Mouse (Mus musculus): ENCODE measurements around the gene Ambra1. TPM values are rescaled to one million over a fixed set of nuclear protein-coding genes. Genes with fewer than 3 reads are reported as not detected.

Ambra1 gene
- polyA plus RNA-seq, 1 experiment from 2014 or later: 30.3 TPM

DNA sequence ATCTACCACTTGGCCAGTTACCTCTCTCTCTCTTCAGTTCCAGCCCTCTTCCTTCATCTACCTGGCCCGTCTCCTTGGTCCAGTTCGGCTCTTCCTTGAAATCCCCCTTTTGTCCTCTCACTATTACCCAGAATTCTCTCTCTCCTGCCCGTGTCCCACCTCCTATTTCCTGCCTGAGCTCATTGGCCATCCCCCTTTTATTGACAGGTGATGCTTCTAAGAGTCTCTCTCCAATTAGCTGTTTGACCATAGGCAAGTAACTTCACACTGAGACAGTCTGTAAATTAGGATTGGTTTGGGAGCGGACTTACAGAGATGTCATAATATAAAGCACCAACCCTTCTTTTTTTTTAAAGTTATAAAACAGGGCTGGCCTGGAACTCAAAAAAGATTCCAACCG lies 14.8 kb downstream of the Ambra1 start:
- 84% methylated on average over 5 of the region's 5 CpGs for WGBS
- ATAC-seq (replicated peaks): no peak
- Histone ChIP-seq H3K27ac (no peak overlapping the region), H3K9ac (no peak overlapping the region), H3K27me3 (replicated peaks) (no peaks in the 10 kb centered on the region), H3K4me2 (no peak overlapping the region), H3K36me3 (replicated peaks) (no peaks in the 10 kb centered on the region), H3K4me3 (no peak overlapping the region), H3K9me3 (no peaks in the 10 kb centered on the region), H3K4me1 (no peaks in the 10 kb centered on the region)

DNA sequence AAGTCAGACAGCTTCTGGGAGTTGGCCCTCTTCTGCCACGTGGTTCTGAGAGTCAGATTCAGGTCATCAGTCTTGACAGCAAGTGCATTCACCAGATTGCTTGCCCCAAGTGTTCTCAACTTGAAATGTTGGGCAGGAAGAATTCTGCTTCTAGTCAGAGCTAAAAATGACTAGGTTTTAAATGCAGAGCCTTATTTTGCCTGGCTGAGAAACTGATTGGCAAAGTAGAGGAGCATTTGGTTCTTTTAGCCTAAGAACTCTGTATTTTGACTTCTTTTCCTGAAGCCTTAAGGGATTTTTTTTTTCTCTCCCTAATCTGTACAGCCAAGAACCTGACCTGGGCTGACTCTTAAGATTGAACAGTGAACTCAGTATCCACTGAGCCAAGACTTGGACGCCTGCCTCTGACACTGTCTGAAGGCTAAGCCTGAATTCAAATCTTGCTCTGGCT lies 19.9 kb downstream of the Ambra1 start:
- Histone ChIP-seq H3K9ac (no peak overlapping the region), H3K4me3 (no peak overlapping the region), H3K4me2 (no peak overlapping the region), H3K27ac (no peak overlapping the region), H3K9me3 (no peaks in the 10 kb centered on the region), H3K36me3 (replicated peaks) (no peaks in the 10 kb centered on the region), H3K4me1 (no peaks in the 10 kb centered on the region), H3K27me3 (replicated peaks) (no peaks in the 10 kb centered on the region)
- ATAC-seq (replicated peaks): no peak
- WGBS: 71% methylated on average over 2 of the region's 2 CpGs

DNA sequence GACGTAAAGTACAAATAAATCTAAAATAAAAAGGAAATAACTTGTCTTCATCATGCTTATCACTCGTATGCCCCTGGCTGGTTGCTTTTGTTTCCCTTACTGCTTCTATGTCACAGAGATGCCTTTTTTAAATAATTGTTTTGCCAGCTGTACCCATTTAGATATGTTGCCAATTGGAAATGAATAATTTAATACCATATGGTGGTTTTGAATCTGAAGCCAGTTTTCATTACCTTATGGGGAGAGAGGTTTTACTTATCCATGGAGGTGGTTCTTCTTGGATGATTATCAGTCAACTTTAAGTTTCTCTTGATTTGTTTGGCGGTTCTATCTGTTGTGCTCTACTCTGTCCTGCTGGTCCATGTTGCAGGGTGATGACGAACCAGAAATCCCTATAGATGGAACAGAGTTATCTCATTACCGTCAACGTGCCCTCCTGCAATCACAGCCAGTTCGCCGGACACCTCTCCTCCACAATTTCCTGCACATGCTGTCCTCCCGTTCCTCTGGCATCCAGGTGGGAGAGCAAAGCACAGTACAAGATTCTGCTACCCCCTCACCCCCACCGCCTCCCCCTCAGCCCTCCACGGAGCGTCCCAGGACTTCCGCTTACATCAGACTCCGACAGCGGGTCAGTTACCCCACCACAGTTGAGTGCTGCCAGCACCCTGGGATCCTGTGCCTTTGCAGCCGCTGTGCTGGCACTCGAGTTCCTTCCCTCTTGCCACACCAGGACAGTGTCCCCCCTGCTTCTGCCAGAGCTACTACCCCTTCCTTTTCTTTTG lies 42.2 kb downstream of the Ambra1 start:
- no peak overlapping the region for H3K4me2 ChIP-seq
- H3K9ac ChIP-seq: no peak overlapping the region
- no peaks in the 10 kb centered on the region for H3K9me3 ChIP-seq
- no peak for ATAC-seq (replicated peaks)
- WGBS: 94% methylated on average over 17 of the region's 17 CpGs
- peaks cover 41% of the 10 kb centered on the region for H3K36me3 ChIP-seq (replicated peaks)
- no peaks in the 10 kb centered on the region for H3K4me1 ChIP-seq
- no peak overlapping the region for H3K4me3 ChIP-seq
- H3K27me3 ChIP-seq (replicated peaks): no peaks in the 10 kb centered on the region
- H3K27ac ChIP-seq: no peak overlapping the region

- peaks cover 36% of the 10 kb centered on the region for H3K36me3 ChIP-seq (replicated peaks)
- 95% methylated on average over 7 of the region's 7 CpGs for WGBS
- H3K4me3 ChIP-seq: no peak overlapping the region
Observed at GRCm38 (mm10) chr2:91773309-91773708, 43.4 kb downstream of the Ambra1 start.

DNA sequence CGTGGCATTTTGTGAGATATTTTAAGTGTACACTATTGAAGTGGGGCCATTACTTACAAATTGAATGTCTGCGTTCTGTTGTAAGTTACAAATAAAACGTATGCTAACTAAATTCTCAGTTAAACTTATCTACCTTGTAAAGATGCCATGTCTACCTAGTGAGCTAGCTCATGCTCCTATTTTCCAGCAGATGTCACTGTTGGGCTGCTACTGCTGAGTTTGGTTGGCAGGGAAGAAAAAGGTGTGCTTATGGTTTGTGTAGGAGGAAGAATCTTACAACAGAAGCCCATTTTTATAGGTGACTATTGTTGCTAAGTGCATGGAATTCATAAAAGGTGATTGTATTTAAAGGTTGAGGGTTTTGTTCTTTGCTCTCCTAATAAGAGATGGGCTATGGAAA lies 49.2 kb downstream of the Ambra1 start:
- WGBS: 68% methylated on average over 3 of the region's 3 CpGs
- Histone ChIP-seq H3K4me3 (no peak overlapping the region), H3K27ac (no peak overlapping the region), H3K4me2 (no peak overlapping the region), H3K27me3 (replicated peaks) (no peaks in the 10 kb centered on the region), H3K9ac (no peak overlapping the region), H3K36me3 (replicated peaks) (no peaks in the 10 kb centered on the region), H3K9me3 (no peaks in the 10 kb centered on the region), H3K4me1 (0 out of 2 replicates have a peak, but pooled peaks cover 3% of the 10 kb centered on the region)
- ATAC-seq (replicated peaks): 0 out of 2 replicates have a peak, but pooled peaks have one; percentile 60

More at GRCm38 (mm10) chr2:91773309-91773708, 43.4 kb downstream of the Ambra1 start:
- H3K27ac ChIP-seq: no peak overlapping the region
- H3K9ac ChIP-seq: no peak overlapping the region
- no peaks in the 10 kb centered on the region for H3K27me3 ChIP-seq (replicated peaks)
- H3K4me1 ChIP-seq: no peaks in the 10 kb centered on the region
- H3K9me3 ChIP-seq: no peaks in the 10 kb centered on the region
- ATAC-seq (replicated peaks): no peak
- H3K4me2 ChIP-seq: no peak overlapping the region

DNA sequence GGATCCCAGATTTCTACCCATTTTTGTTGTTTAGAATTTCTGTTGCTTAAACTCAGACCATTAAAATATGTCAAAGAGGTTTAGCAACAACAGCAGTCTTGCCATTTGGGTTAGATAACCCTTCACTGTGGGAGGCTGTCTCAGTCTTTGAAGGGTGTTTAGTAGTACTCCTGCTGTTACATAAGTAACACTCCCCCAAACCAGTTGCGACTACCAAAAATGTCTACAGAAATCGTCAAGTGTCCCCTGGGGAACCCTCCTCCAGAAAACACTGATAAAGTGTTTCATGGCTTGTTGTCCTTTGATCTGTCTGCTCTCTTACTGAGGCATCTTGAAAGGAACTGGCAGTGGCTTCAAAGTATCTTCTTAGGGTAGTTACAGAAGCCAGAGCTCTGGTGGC lies 61.7 kb downstream of the Ambra1 start:
- Histone ChIP-seq H3K4me1 (peaks cover 8% of the 10 kb centered on the region), H3K36me3 (replicated peaks) (no peaks in the 10 kb centered on the region), H3K27ac (no peak overlapping the region), H3K9ac (no peak overlapping the region), H3K27me3 (replicated peaks) (no peaks in the 10 kb centered on the region), H3K9me3 (no peaks in the 10 kb centered on the region), H3K4me2 (no peak overlapping the region), H3K4me3 (no peak overlapping the region)
- 33% methylated on average over 2 of the region's 2 CpGs for WGBS
- no peak for ATAC-seq (replicated peaks)

DNA sequence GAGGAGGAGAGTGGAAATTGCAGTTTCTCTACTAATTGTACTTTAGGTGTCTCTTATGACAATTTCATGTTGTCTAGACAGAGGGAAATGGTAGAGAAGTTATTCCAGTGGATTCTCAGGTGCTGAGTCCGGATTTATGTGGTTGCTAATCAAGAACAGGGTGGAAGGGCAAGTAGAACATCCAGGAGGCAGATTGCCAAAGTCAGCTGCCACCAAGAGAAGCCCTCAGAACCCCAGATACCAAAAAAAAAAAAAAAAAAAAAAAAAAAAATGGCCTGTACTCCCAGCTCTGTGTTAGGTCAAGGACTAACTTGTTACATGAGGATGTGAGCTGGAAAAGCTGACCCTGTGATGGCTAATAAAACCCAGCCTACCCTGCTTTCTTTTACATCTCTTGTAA lies 62.4 kb downstream of the Ambra1 start:
- no peak overlapping the region for H3K4me3 ChIP-seq
- no peak overlapping the region for H3K9ac ChIP-seq
- no peak for ATAC-seq (replicated peaks)
- H3K27me3 ChIP-seq (replicated peaks): no peaks in the 10 kb centered on the region
- H3K36me3 ChIP-seq (replicated peaks): no peaks in the 10 kb centered on the region
- H3K4me2 ChIP-seq: no peak overlapping the region
- WGBS: 85% methylated on average over 1 of the region's 1 CpGs
- H3K4me1 ChIP-seq: peaks cover 8% of the 10 kb centered on the region
- H3K9me3 ChIP-seq: no peaks in the 10 kb centered on the region
- no peak overlapping the region for H3K27ac ChIP-seq

DNA sequence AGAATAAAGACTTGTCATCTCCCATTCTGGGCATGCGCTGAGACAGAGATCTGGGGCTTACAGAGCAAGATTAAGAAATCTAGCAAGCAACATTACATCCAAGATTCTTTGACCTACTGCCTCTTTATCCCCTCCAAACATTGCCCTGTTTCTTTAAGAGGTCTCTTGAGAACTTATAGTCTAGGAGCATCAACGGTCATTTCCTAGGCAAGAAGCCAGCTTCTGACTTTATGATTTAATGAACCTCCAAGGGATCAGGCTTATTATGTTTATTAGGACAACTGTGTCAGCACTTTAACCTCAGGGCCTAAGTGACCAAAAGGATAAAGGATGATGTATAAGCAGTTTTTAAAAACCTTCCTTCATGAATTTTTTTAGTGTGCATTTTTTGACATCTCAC lies 64.5 kb downstream of the Ambra1 start:
- Histone ChIP-seq H3K27me3 (replicated peaks) (no peaks in the 10 kb centered on the region), H3K9ac (no peak overlapping the region), H3K4me3 (no peak overlapping the region), H3K9me3 (no peaks in the 10 kb centered on the region), H3K27ac (no peak overlapping the region), H3K4me1 (peaks cover 8% of the 10 kb centered on the region), H3K36me3 (replicated peaks) (no peaks in the 10 kb centered on the region), H3K4me2 (no peak overlapping the region)
- WGBS: 53% methylated on average over 2 of the region's 2 CpGs
- no peak for ATAC-seq (replicated peaks)

DNA sequence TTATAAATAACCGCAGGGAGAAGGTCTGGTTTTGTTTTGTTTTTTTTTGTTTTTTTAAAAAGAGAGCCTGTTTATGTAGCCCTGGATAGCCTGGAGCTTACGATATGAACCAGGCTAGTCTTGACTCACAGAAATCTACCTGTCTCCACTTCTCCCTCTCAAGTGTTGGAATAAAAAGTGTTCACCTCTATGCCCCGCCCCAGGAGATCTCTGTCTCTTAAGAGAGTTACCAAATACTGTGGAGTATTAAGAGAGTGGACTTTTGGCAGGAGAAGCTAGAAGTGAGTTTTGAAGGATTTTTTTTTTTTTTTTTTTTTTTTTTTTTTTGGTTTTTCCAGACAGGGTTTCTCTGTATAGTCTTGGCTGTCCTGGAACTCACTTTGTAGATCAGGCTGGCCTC lies 65.2 kb downstream of the Ambra1 start:
- no peak overlapping the region for H3K9ac ChIP-seq
- peaks cover 8% of the 10 kb centered on the region for H3K4me1 ChIP-seq
- H3K27ac ChIP-seq: no peak overlapping the region
- H3K4me2 ChIP-seq: no peak overlapping the region
- no peak for ATAC-seq (replicated peaks)
- H3K4me3 ChIP-seq: no peak overlapping the region
- H3K36me3 ChIP-seq (replicated peaks): no peaks in the 10 kb centered on the region
- 90% methylated on average over 3 of the region's 3 CpGs for WGBS
- no peaks in the 10 kb centered on the region for H3K9me3 ChIP-seq
- H3K27me3 ChIP-seq (replicated peaks): no peaks in the 10 kb centered on the region

GRCm38 (mm10) chr2:91811433-91811832 lies 81.5 kb downstream of the Ambra1 start:
- Histone ChIP-seq H3K4me1 (no peaks in the 10 kb centered on the region), H3K4me3 (no peak overlapping the region), H3K9me3 (no peaks in the 10 kb centered on the region), H3K4me2 (no peak overlapping the region), H3K27ac (no peak overlapping the region), H3K9ac (no peak overlapping the region), H3K27me3 (replicated peaks) (no peaks in the 10 kb centered on the region), H3K36me3 (replicated peaks) (0 out of 2 replicates have a peak, but pooled peaks cover 4% of the 10 kb centered on the region)
- ATAC-seq (replicated peaks): no peak
- 92% methylated on average over 6 of the region's 6 CpGs for WGBS

DNA sequence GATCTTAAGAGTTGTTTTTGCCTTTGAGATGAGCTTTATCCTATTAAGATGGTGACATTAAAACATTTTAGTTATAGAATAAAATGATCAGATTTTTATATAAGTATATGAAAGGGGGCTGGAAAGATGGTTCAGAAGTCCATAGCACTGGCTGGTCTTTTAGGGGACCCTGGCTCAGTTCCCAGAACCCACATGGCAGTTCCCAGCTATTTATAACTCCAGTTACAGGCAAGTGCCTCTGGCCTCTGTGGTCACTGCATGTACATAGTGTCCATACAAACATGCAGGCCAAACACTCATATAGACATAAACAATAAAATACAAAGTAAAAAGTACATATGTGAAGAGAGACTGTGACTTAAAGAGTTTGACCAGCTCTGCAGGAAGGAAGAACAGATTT lies 86.8 kb downstream of the Ambra1 start:
- H3K4me2 ChIP-seq: no peak overlapping the region
- no peaks in the 10 kb centered on the region for H3K27me3 ChIP-seq (replicated peaks)
- no peak overlapping the region for H3K4me3 ChIP-seq
- H3K9ac ChIP-seq: no peak overlapping the region
- no peak overlapping the region for H3K27ac ChIP-seq
- H3K4me1 ChIP-seq: no peaks in the 10 kb centered on the region
- no peaks in the 10 kb centered on the region for H3K9me3 ChIP-seq
- no peak for ATAC-seq (replicated peaks)
- H3K36me3 ChIP-seq (replicated peaks): no peaks in the 10 kb centered on the region

- Histone ChIP-seq H3K9me3 (no peaks in the 10 kb centered on the region), H3K36me3 (replicated peaks) (no peaks in the 10 kb centered on the region), H3K27me3 (replicated peaks) (no peaks in the 10 kb centered on the region), H3K9ac (no peak overlapping the region), H3K4me2 (no peak overlapping the region), H3K27ac (no peak overlapping the region), H3K4me3 (no peak overlapping the region), H3K4me1 (no peaks in the 10 kb centered on the region)
- no peak for ATAC-seq (replicated peaks)
Observed at GRCm38 (mm10) chr2:91832227-91832626, 102.3 kb downstream of the Ambra1 start.

DNA sequence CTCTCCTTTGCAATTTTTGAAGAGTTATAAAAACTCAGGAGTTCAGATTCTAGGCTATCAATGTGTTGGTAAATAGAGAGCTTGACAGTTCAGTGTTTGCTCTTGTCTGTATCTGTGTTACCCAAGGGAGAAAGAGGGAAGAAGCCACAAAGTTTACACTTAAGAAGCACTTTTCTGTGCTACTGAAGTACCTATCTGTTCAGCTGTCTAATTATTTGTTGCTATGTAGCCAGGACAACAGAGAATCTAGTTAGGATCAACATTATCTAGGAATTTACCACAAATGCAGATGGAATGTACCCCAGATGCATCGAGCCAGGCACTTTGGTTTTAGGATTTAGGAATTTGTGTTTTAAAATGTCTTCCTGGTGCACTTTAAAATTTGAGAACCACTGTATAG lies 104.3 kb downstream of the Ambra1 start:
- no peak overlapping the region for H3K27ac ChIP-seq
- no peak overlapping the region for H3K4me2 ChIP-seq
- ATAC-seq (replicated peaks): no peak
- no peak overlapping the region for H3K4me3 ChIP-seq
- no peaks in the 10 kb centered on the region for H3K9me3 ChIP-seq
- 90% methylated on average over 1 of the region's 1 CpGs for WGBS
- no peaks in the 10 kb centered on the region for H3K4me1 ChIP-seq
- H3K27me3 ChIP-seq (replicated peaks): no peaks in the 10 kb centered on the region
- H3K36me3 ChIP-seq (replicated peaks): no peaks in the 10 kb centered on the region
- no peak overlapping the region for H3K9ac ChIP-seq
